Mouse (Mus musculus) frontal cortex, postnatal 14 days (tissue): ENCODE measurements around the gene Gja4.

Experiments used
- DNase-seq, 2 experiments: peaks; one replicate each; pipeline ENCODE4 v3.0.0; 2022; ENCODE audit warnings: low spot score in 2 of 2

Gja4 gene

DNA sequence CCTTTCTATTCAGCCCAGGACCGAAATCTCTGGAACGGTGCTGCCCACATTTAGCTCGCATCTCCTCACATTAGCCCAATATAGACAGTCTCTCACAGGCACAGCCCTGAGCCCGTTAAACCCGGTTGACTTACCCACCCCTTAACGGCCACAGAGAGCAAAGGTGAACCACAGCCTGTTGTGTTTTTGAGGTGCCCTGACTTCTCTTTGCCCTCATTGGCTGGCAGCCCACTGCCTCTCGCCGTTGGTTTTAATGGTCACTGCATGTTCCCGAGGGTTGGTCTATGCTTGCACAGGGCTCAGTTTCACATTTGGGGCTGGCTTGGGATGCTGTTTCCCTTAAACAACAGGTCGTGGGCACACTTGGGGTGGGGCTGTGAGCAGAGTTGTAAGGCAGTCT, 10.5 kb upstream of the Gja4 start:
- DNase-seq, result no peak

- no peak for DNase-seq
These were observed 9.8 kb upstream of the Gja4 start for GRCm38 (mm10) chr4:127323651-127324050.

GRCm38 (mm10) chr4:127319613-127320012, 5.8 kb upstream of the Gja4 start:
- DNase-seq, result peak in 1 of 2 experiments; percentile 56

GRCm38 (mm10) chr4:127317143-127317542, 3.3 kb upstream of the Gja4 start:
- no peak for DNase-seq

GRCm38 (mm10) chr4:127315753-127316152, 1.9 kb upstream of the Gja4 start:
- no peak for DNase-seq

GRCm38 (mm10) chr4:127314585-127314984, 746 bp upstream of the Gja4 start:
- DNase-seq, result no peak

DNA sequence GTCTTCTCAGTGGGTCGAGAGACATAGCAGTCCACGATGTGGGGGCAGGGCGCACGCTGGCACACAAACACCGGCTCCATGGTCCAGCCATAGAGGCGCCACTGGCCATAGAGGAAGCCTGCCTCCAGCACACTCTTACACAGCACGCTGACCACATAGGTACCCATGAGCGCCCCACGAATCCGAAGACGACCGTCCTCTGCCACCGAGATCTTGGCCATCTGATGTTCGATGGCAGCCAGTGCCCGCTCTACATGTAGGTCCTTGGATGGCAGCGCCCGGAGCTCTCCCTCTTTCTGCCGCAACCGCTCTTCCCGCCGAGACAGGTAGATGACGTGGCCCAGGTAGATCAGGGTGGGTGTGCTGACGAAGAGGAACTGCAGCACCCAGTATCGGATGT, 1.5 kb downstream of the Gja4 start:
- DNase-seq, result no peak

DNA sequence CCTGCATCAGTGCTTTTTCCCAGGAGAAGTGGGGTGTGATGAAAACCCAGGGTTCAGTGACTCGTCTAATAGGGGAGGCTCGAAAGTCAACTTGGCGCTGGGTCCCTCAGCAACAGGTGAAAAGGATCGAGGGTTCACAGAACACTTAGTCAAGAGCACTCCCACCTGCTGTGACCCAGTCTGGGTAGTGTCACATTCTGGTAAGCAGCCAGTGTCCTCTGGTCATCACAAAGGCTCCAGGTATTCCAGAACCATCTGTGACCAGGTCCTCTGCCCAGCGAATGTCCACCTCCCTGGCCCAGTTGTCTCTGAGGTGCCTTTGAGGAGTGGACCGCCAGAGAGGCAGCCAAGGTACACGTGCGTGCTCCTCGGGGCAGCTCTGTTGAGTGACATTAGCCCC, 2.3 kb downstream of the Gja4 start:
- no peak for DNase-seq

- no peak for DNase-seq
These were observed 6.9 kb downstream of the Gja4 start for GRCm38 (mm10) chr4:127306915-127307314.

DNA sequence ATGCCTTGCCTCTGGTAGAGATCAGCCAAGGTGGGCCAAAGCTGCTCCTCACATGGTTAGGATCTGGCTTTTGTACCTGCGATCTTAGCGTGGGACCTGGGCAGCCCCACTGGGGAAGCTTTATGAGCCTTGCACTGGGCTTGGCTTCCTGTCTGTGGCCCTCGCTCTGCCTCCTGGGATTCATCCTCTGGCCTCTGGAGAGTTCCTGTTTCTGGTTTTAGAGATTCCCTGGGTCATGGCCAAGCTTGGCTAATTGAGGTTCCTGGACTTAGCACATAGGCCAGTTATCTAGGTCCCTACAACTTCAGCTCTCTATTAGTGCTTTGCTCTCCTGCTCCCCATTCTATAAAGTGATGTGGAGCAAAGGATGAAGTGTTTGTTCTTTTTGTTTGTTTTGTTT, 10.0 kb downstream of the Gja4 start:
- DNase-seq, result no peak

DNA sequence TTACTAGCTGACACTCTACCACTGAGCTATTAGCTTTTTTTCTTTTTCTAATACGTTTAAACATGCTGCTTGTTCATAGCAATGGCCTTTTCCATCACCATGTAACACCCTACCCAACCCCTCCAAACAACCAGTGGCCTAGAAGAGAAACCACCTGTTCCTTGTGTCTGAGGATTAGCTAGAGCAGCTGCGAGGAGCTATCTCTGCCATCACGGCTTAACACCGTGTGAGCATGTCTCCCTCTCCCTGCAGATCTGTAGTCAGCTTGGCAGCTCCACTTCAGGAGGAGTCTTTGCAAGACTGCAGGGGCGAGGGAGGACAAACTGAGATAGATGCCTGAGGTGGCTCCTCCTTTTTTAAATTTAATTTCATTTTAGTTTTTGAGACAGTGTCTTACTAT, 13.3 kb downstream of the Gja4 start:
- no peak for DNase-seq

DNA sequence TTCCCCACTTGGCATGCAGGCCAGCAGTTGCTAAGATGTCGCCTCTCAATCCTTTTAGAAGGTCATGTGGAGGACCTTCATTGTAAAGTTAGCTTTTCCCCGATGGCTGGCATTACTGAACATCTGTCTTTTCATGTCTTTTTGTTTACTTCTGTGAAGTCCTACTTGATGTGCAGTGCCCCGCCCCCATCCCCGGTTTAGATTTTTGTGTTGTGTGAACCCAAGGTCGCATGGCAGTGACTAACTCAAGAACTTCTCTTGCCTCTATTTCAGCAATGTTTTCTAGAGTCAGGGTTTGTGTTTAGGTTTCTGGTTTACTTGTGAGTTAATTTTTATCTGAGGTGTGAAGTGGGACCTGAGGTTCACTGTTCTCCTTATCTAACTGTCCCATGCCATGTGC, 21.2 kb downstream of the Gja4 start:
- DNase-seq, result no peak

GRCm38 (mm10) chr4:127289039-127289548, 24.7 kb downstream of the Gja4 start:
- DNase-seq, result no peak

DNA sequence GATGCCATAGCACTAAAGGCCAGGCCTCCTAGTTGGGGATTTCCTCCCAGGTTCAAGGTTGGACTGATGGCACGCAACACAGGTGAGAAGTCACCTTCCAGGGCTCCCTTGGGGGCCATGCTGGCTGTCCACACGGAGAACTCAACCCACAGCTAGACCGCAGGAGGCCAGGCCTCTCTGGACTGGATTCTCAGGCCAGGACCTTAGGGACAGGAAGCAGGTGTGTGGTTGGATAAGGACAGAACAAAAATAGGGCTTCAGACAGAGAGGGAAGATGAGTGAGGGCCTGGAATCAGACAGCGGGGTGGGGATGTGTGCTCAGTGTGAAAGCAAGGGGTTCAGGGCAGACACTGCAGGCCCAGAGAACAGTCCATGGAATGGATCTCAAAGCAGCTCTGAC, 26.9 kb downstream of the Gja4 start:
- DNase-seq, result no peak

- DNase-seq, result no peak
These were observed 34.6 kb downstream of the Gja4 start for GRCm38 (mm10) chr4:127279241-127279640.

DNA sequence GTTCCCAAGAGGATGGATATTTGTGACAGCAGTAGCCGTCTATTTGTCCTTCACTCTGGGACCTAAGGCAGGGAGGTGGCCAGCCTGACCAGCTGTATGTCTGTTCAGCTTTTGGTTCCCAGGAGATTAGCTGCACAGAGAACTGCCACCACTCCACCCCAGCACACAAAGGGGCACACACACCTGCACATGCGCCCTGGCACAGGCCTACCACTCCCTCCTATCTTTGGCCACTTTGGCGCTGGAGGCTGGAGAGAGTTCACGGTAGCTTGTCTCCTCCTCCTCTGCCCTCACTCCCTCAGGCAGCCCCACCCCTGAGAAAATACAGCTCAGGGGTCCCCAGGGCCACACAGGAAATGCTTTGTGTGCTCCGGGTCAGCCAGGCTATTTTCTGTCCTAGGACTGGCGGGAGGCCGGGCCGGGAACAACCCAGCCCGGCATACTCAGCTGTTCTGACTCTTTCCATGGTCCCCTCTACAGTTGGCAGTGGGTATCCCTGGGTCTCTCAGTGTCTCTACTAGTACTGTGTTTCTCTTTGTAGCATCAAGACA, 35.3 kb downstream of the Gja4 start:
- no peak for DNase-seq

DNA sequence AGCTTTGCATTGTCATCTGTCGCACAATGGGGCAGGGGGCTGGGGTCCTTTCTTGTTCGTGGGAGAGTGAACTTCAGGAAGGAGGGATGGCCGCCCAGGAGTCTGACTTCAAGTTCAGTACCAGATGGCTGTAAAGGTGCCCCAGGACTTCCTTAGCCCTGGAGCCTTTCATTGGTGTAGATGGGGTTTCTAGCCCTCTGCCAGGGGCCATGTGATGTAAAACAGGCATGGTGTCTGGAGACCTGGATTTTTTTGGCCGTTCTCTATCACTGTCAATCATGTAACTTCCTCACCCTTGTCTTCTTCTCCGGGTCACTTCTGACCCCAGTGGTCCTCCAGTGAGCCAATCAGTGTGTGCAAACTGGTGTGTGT, 49.7 kb downstream of the Gja4 start:
- DNase-seq, result no peak

DNA sequence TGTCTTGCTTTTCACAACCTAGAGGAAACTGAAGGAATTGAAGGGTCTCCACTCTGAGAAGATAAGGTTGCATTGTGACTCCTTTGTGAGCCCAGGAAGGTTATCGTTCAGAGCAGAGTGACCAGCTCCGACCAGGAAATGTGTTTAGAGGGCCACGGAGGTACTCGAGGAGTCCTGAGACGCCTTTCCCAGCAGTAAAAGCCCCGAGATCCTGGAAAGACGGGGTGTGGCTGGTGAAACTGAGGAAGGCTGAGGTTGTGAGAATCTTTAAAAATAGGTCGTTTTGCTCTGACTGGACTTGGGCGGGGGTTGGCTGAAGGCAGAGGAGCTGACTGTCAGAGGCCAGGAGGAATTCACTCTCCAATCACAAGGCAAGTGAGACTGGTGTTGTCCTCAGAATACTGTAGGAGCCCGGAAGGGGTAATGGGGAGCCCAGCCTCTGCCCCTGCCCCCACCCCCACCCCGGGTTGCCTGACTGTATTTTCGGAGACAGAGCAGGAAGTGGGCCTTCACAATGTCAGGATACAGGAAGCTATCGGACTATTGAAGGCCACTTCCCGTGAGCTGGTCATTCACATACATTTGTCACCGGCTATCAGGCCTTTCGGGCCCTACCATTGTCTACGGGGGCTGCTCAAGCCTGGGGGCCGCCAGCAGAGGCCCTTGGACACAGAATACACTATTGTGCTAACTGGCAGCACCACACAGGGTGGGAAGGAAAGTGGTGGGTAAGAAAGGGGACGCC, 50.2 kb downstream of the Gja4 start:
- no peak for DNase-seq

GRCm38 (mm10) chr4:127261601-127262000, 52.2 kb downstream of the Gja4 start:
- DNase-seq, result no peak
